Mouse (Mus musculus): ENCODE results near the gene Mink1. TPM values are rescaled to one million over a fixed set of nuclear protein-coding genes. Genes with fewer than 3 reads are reported as not detected.
"Not testable (repeated sequence)": the region's sequence is repeated elsewhere in the genome, so short reads cannot be mapped to it uniquely, and the experiment has no call there.

Mink1 gene
- polyA plus RNA-seq, 1 experiment from 2014 or later = 20.4 TPM

DNA sequence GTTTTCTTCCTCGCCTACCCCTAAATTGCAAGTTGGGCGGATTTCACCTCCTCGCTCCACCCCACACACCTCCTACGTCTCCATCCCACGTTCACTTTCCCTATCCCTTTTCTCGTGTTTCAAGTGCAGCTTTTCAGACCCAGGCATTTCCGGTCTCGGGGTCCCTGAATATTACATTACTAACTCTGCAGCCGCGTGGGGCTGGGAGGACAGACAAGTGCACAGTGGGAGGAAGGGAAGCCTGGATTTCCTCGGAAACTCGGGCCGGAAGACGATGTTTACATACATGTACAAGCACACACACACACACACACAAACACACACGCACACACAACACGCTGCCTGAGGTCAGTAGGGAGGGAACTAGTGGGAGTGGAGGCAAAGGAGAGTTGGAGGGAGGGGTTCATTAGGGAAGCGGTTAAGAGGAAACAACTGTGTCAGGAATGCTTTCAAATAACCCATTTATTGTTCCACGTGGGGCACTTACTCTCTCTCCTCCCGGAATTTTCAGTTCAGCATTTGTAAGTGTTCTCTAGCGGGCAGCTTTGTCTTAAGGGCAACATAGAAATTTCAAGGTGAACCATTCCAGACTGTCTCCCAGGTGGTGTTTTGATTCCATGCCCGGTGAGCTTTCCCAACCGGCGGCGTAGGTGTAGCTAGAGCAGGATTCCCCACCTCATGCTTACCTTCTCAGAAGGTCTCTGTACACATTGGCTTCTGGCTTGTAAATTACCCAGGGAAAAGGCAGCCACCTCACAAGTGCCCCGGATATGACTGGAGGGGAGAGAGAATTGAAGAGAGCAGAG, 992 bp downstream of the Mink1 start:
- Histone ChIP-seq H3K4me1 (ENCODE audit: control insufficient read depth, insufficient read depth, low read length) (peaks cover 26% of the 10 kb centered on the region), H3K4me3 (replicated peaks; ENCODE audit: low read depth, low read length) (peak overlapping the region; percentile 89), H3K36me3 (ENCODE audit: control insufficient read depth, insufficient read depth, low read length) (no peaks in the 10 kb centered on the region), H3K4me2 (ENCODE audit: low read length) (peak overlapping the region; percentile 88), H3K9ac (replicated peaks; ENCODE audit: low read length) (peak overlapping the region; percentile 88), H3K27me3 (ENCODE audit: control insufficient read depth, insufficient read depth, low read length) (no peaks in the 10 kb centered on the region), H3K27ac (replicated peaks; ENCODE audit: low read depth, low read length) (peak overlapping the region; percentile 84; the same call in 1 of the 2 replicates), H3K9me3 (ENCODE audit: control insufficient read depth, low read length) (no peaks in the 10 kb centered on the region)
- ATAC-seq (ENCODE audit: low FRiP score, low TSS enrichment) (no peak), DNase-seq (peak; percentile 68)
- WGBS = 3% methylated on average over 25 of the region's 25 CpGs

DNA sequence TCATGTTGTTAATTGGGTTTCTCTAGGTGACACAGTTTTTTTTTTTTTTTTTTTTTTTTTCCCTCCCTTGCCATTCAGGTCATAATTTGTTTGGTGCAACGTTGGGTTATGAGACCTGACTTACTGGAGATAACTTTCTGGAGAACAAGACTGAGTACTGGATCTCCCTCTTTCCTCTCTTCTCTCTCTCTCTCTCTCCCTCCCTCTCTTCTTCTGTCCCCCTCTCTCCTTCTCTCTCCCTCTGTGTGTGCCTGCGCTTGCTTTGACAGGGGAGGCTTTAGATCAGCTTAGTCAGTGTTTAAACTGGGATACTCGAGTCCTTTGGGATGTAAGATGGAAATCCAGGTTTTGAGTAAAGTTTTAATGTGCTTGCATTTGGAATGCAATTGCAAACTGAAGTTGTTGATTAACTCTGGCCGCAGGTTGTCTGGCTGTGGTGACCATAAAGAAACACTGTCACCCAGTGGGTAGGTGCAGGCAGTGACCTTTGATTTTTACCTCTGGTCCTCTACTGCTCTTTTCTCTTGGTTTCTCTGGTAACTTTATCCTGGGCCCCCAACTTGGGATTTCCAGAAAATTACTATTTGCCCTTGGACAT, 1.7 kb downstream of the Mink1 start:
- Histone ChIP-seq H3K9ac (replicated peaks; ENCODE audit: low read length) (no peak overlapping the region), H3K9me3 (ENCODE audit: control insufficient read depth, low read length) (no peaks in the 10 kb centered on the region), H3K4me2 (ENCODE audit: low read length) (peak overlapping the region; percentile 88), H3K27me3 (ENCODE audit: control insufficient read depth, insufficient read depth, low read length) (no peaks in the 10 kb centered on the region), H3K27ac (replicated peaks; ENCODE audit: low read depth, low read length) (no peak overlapping the region), H3K4me3 (replicated peaks; ENCODE audit: low read depth, low read length) (peak overlapping the region; percentile 89), H3K4me1 (ENCODE audit: control insufficient read depth, insufficient read depth, low read length) (peaks cover 26% of the 10 kb centered on the region), H3K36me3 (ENCODE audit: control insufficient read depth, insufficient read depth, low read length) (no peaks in the 10 kb centered on the region)
- 55% methylated on average over 4 of the region's 4 CpGs for WGBS
- DNase-seq = no peak
- no peak for ATAC-seq (ENCODE audit: low FRiP score, low TSS enrichment)

DNA sequence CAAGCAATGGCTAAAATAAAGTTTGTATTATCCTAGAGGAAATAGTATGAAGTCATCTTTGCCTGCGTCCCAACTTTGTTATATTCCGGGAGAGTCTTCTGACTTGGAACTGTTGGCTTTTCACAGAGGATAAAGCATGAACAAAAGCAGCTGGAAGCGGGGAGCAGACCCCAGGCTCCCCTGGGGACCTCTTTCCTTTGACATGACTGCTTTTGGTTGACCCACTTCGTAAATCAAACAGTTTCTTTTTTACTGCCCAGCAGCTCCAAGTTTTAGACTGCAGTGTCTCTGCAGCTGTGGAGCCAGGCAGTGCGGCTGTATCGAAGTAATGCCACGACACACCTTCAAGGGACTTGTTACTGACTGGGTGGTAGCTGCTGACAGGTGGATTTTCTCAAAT, 3.9 kb downstream of the Mink1 start:
- Histone ChIP-seq H3K9me3 (ENCODE audit: control insufficient read depth, low read length) (no peaks in the 10 kb centered on the region), H3K4me1 (ENCODE audit: control insufficient read depth, insufficient read depth, low read length) (peaks cover 26% of the 10 kb centered on the region), H3K9ac (replicated peaks; ENCODE audit: low read length) (no peak overlapping the region), H3K4me3 (replicated peaks; ENCODE audit: low read depth, low read length) (no peak overlapping the region), H3K4me2 (ENCODE audit: low read length) (no peak overlapping the region), H3K27me3 (ENCODE audit: control insufficient read depth, insufficient read depth, low read length) (no peaks in the 10 kb centered on the region), H3K27ac (replicated peaks; ENCODE audit: low read depth, low read length) (no peak overlapping the region), H3K36me3 (ENCODE audit: control insufficient read depth, insufficient read depth, low read length) (no peaks in the 10 kb centered on the region)
- WGBS = 66% methylated on average over 7 of the region's 7 CpGs
- DNase-seq (no peak), ATAC-seq (ENCODE audit: low FRiP score, low TSS enrichment) (no peak)

DNA sequence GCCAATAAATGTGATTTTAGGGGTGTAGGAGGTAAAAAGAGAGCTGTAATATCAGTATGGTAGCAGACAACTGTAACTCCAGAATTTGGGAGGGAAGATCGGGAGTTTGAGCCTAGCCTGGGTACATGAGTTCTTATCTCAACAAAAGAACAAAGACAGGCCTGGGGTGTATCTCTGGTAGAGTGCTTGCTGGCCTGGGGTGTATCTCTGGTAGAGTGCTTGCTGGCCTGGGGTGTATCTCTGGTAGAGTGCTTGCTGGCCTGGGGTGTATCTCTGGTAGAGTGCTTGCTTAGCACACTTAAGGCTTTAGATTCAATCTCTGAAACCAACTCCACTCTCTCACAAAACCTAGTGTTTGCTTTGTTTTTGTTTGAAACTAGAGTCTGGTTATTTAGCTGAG, 7.9 kb downstream of the Mink1 start:
- not testable (repeated sequence) for H3K9ac ChIP-seq (replicated peaks; ENCODE audit: low read length); H3K27me3 ChIP-seq (ENCODE audit: control insufficient read depth, insufficient read depth, low read length); H3K9me3 ChIP-seq (ENCODE audit: control insufficient read depth, low read length); H3K36me3 ChIP-seq (ENCODE audit: control insufficient read depth, insufficient read depth, low read length); H3K27ac ChIP-seq (replicated peaks; ENCODE audit: low read depth, low read length); H3K4me1 ChIP-seq (ENCODE audit: control insufficient read depth, insufficient read depth, low read length); ATAC-seq (ENCODE audit: low FRiP score, low TSS enrichment); DNase-seq; H3K4me2 ChIP-seq (ENCODE audit: low read length); H3K4me3 ChIP-seq (replicated peaks; ENCODE audit: low read depth, low read length)
- 91% methylated on average over 1 of the region's 1 CpGs for WGBS

DNA sequence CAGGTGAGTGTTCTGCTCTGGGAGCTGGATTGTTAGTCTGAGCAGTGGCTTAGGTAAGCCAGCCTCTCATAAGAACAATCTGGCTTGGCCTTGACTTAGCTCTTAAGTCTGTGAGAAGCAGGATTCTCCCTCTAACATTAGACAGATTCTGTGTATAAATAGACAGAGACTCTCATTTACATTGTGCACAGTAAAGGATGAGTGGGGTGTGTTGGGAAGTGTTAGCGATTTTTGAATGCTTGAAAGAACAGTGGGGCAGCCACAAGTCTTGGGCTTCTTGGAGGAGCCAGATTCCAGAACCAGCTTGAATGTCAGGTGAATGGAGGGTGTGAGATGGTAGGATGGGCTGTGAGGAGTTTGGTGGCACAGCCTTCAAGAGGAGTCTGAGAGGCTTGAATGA, 9.0 kb downstream of the Mink1 start:
- no peak for ATAC-seq (ENCODE audit: low FRiP score, low TSS enrichment)
- H3K9ac ChIP-seq (replicated peaks; ENCODE audit: low read length) = no peak overlapping the region
- no peaks in the 10 kb centered on the region for H3K27me3 ChIP-seq (ENCODE audit: control insufficient read depth, insufficient read depth, low read length)
- H3K36me3 ChIP-seq (ENCODE audit: control insufficient read depth, insufficient read depth, low read length) = no peaks in the 10 kb centered on the region
- no peaks in the 10 kb centered on the region for H3K4me1 ChIP-seq (ENCODE audit: control insufficient read depth, insufficient read depth, low read length)
- no peaks in the 10 kb centered on the region for H3K9me3 ChIP-seq (ENCODE audit: control insufficient read depth, low read length)
- WGBS = 93% methylated on average over 1 of the region's 1 CpGs
- DNase-seq = no peak
- no peak overlapping the region for H3K4me3 ChIP-seq (replicated peaks; ENCODE audit: low read depth, low read length)
- H3K27ac ChIP-seq (replicated peaks; ENCODE audit: low read depth, low read length) = no peak overlapping the region
- H3K4me2 ChIP-seq (ENCODE audit: low read length) = no peak overlapping the region

DNA sequence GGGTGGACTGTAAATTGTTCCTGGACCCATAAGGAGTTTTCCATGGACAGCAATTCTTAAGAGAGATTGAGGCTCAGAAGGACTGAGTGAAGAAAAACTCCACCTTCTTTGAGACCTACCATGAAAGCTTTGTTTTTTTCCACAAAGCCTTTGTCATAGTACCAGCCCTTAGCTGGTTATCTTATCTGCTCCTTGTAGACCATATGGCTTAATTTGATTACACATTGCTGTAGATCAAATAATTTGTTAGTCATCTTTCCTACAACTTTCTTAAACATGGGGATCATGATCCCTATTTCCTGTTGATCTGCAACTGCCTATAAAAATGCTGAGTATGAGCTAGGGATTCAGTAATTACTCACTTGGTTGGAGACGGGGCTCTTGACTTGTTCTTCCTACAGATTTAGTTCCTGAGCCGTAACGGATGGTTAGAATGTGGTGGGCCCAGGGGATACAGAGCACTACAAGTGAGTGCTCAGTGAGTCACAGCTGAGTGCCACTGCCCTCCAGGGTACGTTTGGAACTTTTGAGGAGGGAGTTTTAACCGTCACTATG, 9.7 kb downstream of the Mink1 start:
- no peak for ATAC-seq (ENCODE audit: low FRiP score, low TSS enrichment)
- 49% methylated on average over 5 of the region's 5 CpGs for WGBS
- H3K27ac ChIP-seq (replicated peaks; ENCODE audit: low read depth, low read length) = no peak overlapping the region
- H3K9me3 ChIP-seq (ENCODE audit: control insufficient read depth, low read length) = no peaks in the 10 kb centered on the region
- H3K4me1 ChIP-seq (ENCODE audit: control insufficient read depth, insufficient read depth, low read length) = no peaks in the 10 kb centered on the region
- DNase-seq = no peak
- no peak overlapping the region for H3K9ac ChIP-seq (replicated peaks; ENCODE audit: low read length)
- H3K4me2 ChIP-seq (ENCODE audit: low read length) = no peak overlapping the region
- H3K36me3 ChIP-seq (ENCODE audit: control insufficient read depth, insufficient read depth, low read length) = no peaks in the 10 kb centered on the region
- no peaks in the 10 kb centered on the region for H3K27me3 ChIP-seq (ENCODE audit: control insufficient read depth, insufficient read depth, low read length)
- no peak overlapping the region for H3K4me3 ChIP-seq (replicated peaks; ENCODE audit: low read depth, low read length)

DNA sequence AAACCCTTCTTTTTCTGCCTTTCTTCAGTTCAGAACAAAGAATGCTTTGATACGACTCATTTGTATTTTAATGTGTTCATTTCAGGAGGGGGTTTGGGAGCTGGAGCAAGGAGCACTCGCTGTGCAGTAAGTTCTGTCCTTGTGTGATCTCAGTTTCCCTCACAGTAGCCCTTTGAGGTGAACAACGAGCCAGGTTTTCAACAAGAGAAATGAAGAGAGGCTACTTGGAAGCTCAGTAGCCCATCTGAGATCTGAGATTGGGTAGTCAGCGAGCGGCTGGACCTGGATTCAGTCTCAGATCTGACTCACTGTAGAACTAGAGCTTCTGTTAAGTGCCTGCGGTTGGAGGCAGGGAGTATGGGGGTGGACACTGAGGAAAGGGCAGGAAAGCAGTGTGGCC, 11.2 kb downstream of the Mink1 start:
- Histone ChIP-seq H3K9ac (replicated peaks; ENCODE audit: low read length) (no peak overlapping the region), H3K4me3 (replicated peaks; ENCODE audit: low read depth, low read length) (no peak overlapping the region), H3K27ac (replicated peaks; ENCODE audit: low read depth, low read length) (no peak overlapping the region), H3K4me1 (ENCODE audit: control insufficient read depth, insufficient read depth, low read length) (no peaks in the 10 kb centered on the region), H3K9me3 (ENCODE audit: control insufficient read depth, low read length) (no peaks in the 10 kb centered on the region), H3K27me3 (ENCODE audit: control insufficient read depth, insufficient read depth, low read length) (no peaks in the 10 kb centered on the region), H3K36me3 (ENCODE audit: control insufficient read depth, insufficient read depth, low read length) (no peaks in the 10 kb centered on the region), H3K4me2 (ENCODE audit: low read length) (no peak overlapping the region)
- DNase-seq (no peak), ATAC-seq (ENCODE audit: low FRiP score, low TSS enrichment) (no peak)
- 64% methylated on average over 6 of the region's 6 CpGs for WGBS

DNA sequence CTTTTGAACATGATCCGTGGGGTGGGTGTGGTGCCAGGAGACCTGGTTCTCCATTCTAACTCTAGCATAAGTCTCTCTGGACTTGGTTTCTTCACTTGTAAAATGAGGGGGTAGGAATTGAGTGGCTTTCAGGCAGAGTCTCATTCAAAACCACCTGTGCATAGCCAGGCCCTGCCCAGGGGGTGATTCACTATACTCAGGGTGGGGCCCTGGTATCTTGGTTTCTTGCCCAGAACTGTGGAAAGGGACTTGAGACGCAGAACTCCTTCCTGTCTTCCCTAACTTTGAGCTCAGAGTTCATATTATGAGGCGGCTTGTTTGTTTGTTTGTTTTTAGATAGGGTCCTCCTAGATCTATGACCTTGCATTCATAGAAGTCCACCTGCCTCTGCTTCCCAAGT, 14.5 kb downstream of the Mink1 start:
- Histone ChIP-seq H3K27ac (replicated peaks; ENCODE audit: low read depth, low read length) (no peak overlapping the region), H3K9ac (replicated peaks; ENCODE audit: low read length) (no peak overlapping the region), H3K9me3 (ENCODE audit: control insufficient read depth, low read length) (no peaks in the 10 kb centered on the region), H3K4me3 (replicated peaks; ENCODE audit: low read depth, low read length) (no peak overlapping the region), H3K4me2 (ENCODE audit: low read length) (no peak overlapping the region), H3K4me1 (ENCODE audit: control insufficient read depth, insufficient read depth, low read length) (no peaks in the 10 kb centered on the region), H3K36me3 (ENCODE audit: control insufficient read depth, insufficient read depth, low read length) (no peaks in the 10 kb centered on the region), H3K27me3 (ENCODE audit: control insufficient read depth, insufficient read depth, low read length) (no peaks in the 10 kb centered on the region)
- ATAC-seq (ENCODE audit: low FRiP score, low TSS enrichment) = no peak
- 88% methylated on average over 3 of the region's 3 CpGs for WGBS
- DNase-seq = no peak

DNA sequence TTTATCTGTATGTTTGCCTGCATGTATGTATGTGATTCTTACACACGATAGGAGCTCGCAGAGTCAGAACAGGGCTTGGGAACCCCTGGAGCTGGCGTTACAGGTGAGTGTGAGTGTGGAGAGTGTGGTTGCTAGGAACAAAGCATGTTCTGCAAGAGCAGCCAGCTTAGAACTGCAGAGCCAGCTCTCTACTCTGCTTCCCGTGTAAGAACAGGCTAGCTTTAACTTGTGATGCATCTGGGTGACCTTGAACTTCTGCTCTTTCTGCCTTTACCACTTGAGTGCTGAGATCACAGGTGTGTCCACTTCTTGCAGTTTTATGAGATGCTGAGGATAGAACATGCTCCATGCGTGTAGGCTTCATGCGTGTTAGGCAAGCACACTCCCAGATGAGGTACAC, 16.3 kb downstream of the Mink1 start:
- ATAC-seq (ENCODE audit: low FRiP score, low TSS enrichment) (no peak), DNase-seq (no peak)
- no peak overlapping the region for H3K9ac ChIP-seq (replicated peaks; ENCODE audit: low read length)

More for the DNA sequence above, 16.3 kb downstream of the Mink1 start:
- no peaks in the 10 kb centered on the region for H3K9me3 ChIP-seq (ENCODE audit: control insufficient read depth, low read length)
- H3K4me1 ChIP-seq (ENCODE audit: control insufficient read depth, insufficient read depth, low read length) = no peaks in the 10 kb centered on the region
- no peak overlapping the region for H3K4me2 ChIP-seq (ENCODE audit: low read length)
- no peak overlapping the region for H3K4me3 ChIP-seq (replicated peaks; ENCODE audit: low read depth, low read length)
- no peaks in the 10 kb centered on the region for H3K36me3 ChIP-seq (ENCODE audit: control insufficient read depth, insufficient read depth, low read length)
- no peak overlapping the region for H3K27ac ChIP-seq (replicated peaks; ENCODE audit: low read depth, low read length)
- H3K27me3 ChIP-seq (ENCODE audit: control insufficient read depth, insufficient read depth, low read length) = no peaks in the 10 kb centered on the region
- WGBS = 91% methylated on average over 6 of the region's 6 CpGs
